Mouse (Mus musculus) heart, adult 2 months (tissue): ENCODE measurements at regions not wholly inside any gene's neighbourhood (a gene's known extent, or its start where the extent isn't known, plus 50 kb on each side); places are given as distances from the start of the nearest gene placed in this dataset.

Experiments
- DNase-seq, 2 experiments: peaks; one replicate each; pipeline ENCODE4 v3.0.0; 2021
- H3K27ac ChIP-seq: fragments of 200-600 bp; 2 replicates; pipeline ENCODE4 v1.8.1; 2022
- H3K27me3 ChIP-seq: fragments of 200-500 bp; 2 replicates; pipeline ENCODE4 v1.6.1; 2012; ENCODE audit warnings: mild to moderate bottlenecking, low read length, inconsistent platforms, mixed read lengths; ENCODE audit not compliant: control insufficient read depth, insufficient read depth
- H3K36me3 ChIP-seq: fragments of 200-500 bp; 2 replicates; pipeline ENCODE4 v1.6.1; 2012; ENCODE audit warnings: low read length, inconsistent platforms; ENCODE audit not compliant: control insufficient read depth, insufficient read depth
- H3K4me1 ChIP-seq: fragments of 200-500 bp; 2 replicates; pipeline ENCODE4 v1.6.1; 2011; ENCODE audit warnings: low read length; ENCODE audit not compliant: control insufficient read depth, insufficient read depth
- H3K4me3 ChIP-seq: fragments of 200-600 bp; 2 replicates; pipeline ENCODE4 v1.8.1; 2022
- H3K79me2 ChIP-seq: fragments of 200-500 bp; replicated peaks from 2 replicates; pipeline ENCODE4 v1.6.1; 2012; ENCODE audit warnings: mild to moderate bottlenecking, inconsistent platforms, low read length, moderate library complexity, mixed read lengths; ENCODE audit not compliant: control insufficient read depth, insufficient read depth
- H3K9ac ChIP-seq: fragments of 200-500 bp; 2 replicates; pipeline ENCODE4 v1.6.1; 2012; ENCODE audit warnings: low read depth, mild to moderate bottlenecking, control low read depth, inconsistent platforms, low read length, mixed read lengths
- CTCF ChIP-seq: fragments of 200-600 bp; IDR thresholded peaks from 2 replicates; pipeline ENCODE4 v1.8.1; 2022; ENCODE audit warnings: antibody characterized with exemption, mild to moderate bottlenecking, moderate library complexity
- EP300 ChIP-seq: fragments of 200-500 bp; IDR thresholded peaks from 2 replicates; pipeline ENCODE4 v1.6.1; 2011; ENCODE audit warnings: low read depth, low read length, control low read depth; ENCODE audit not compliant: insufficient read depth
- POLR2A ChIP-seq: fragments of 200-500 bp; IDR thresholded peaks from 2 replicates; pipeline ENCODE4 v1.6.1; 2011; ENCODE audit warnings: mild to moderate bottlenecking, low read depth, low read length, control low read depth; ENCODE audit not compliant: insufficient read depth
- WGBS: fragments of 180-500 bp; shearing (Covaris S2); methylation state at CpG from one replicate; pipeline ENCODE4 v1.1.7; 2018; 5-methylcytosine and 5-hydroxymethylcytosine counted together
- intact Hi-C: fragments of 180-260 bp; cut with DNase I; formaldehyde crosslinking; loops from one replicate; pipeline ENCODE4 v1.15.1; 2025

GRCm38 (mm10) chr7:73037638-73038037, 337.7 kb upstream of the Rgma start:
- intact Hi-C loops, result loop anchor here (10.0 kb wide), 1 partner anchor 237 kb away; no protein-coding TSS in a partner anchor
- peak overlapping the region; percentile 60 for H3K27ac ChIP-seq
- H3K9ac ChIP-seq, result no peak overlapping the region
- no peak for DNase-seq
- no peak overlapping the region for H3K4me3 ChIP-seq
- peaks cover 6% of the 10 kb centered on the region for H3K4me1 ChIP-seq
- WGBS, result 92% methylated on average over 9 of the region's 9 CpGs
- H3K79me2 ChIP-seq, result no peaks in the 10 kb centered on the region
- TF ChIP-seq POLR2A (no peak), CTCF (no peak), EP300 (no peak)
- no peaks in the 10 kb centered on the region for H3K36me3 ChIP-seq
- no peaks in the 10 kb centered on the region for H3K27me3 ChIP-seq

GRCm38 (mm10) chr7:73039921-73040320, 335.4 kb upstream of the Rgma start:
- intact Hi-C loops, result loop anchor here (10.0 kb wide), 1 partner anchor 235 kb away; no protein-coding TSS in a partner anchor

GRCm38 (mm10) chr7:73044316-73044715, 331.0 kb upstream of the Rgma start:
- no peak for TF ChIP-seq POLR2A
- no peak for TF ChIP-seq CTCF
- no peak for TF ChIP-seq EP300
- no peak overlapping the region for H3K9ac ChIP-seq
- no peaks in the 10 kb centered on the region for H3K27me3 ChIP-seq
- no peaks in the 10 kb centered on the region for H3K79me2 ChIP-seq
- no peaks in the 10 kb centered on the region for H3K4me1 ChIP-seq
- no peak overlapping the region for H3K27ac ChIP-seq
- no peak overlapping the region for H3K4me3 ChIP-seq
- intact Hi-C loops, result no loop called here
- no peaks in the 10 kb centered on the region for H3K36me3 ChIP-seq
- 68% methylated on average over 3 of the region's 3 CpGs for WGBS
- no peak for DNase-seq

More at GRCm38 (mm10) chr7:73039921-73040320, 335.4 kb upstream of the Rgma start:
- H3K36me3 ChIP-seq, result no peaks in the 10 kb centered on the region
- H3K4me1 ChIP-seq, result peaks cover 6% of the 10 kb centered on the region
- H3K27ac ChIP-seq, result no peak overlapping the region
- H3K9ac ChIP-seq, result no peak overlapping the region
- no peaks in the 10 kb centered on the region for H3K79me2 ChIP-seq
- WGBS, result 68% methylated on average over 4 of the region's 4 CpGs
- TF ChIP-seq EP300 (no peak), CTCF (no peak), POLR2A (no peak)
- H3K4me3 ChIP-seq, result no peak overlapping the region
- peak; percentile 31 to 35 for DNase-seq
- no peaks in the 10 kb centered on the region for H3K27me3 ChIP-seq

DNA sequence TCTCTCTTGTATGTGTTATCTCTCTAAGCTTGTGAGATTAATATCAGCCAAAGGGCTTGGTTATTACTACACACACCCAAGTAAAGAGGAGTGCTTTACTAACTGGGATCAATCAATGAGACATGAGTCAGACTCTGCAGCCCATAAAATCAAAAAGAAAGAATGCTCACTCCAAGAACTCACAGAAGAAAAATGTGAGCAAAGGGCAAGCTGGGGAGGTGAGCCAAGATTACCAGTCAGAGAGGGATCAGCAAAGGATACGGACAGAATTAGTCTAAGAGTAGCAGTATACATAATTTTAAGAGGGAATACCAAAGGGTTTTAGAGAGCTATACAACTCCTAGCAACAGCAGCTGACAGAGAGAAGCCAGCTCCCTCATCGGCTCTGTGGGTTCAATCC, 319.4 kb upstream of the Rgma start:
- no peak for DNase-seq
- WGBS, result 90% methylated on average over 2 of the region's 2 CpGs
- no peak for TF ChIP-seq CTCF
- no peak for TF ChIP-seq EP300
- TF ChIP-seq POLR2A, result no peak
- no peak overlapping the region for H3K9ac ChIP-seq
- no peak overlapping the region for H3K27ac ChIP-seq
- H3K27me3 ChIP-seq, result no peaks in the 10 kb centered on the region
- H3K4me1 ChIP-seq, result no peaks in the 10 kb centered on the region
- intact Hi-C loops, result no loop called here
- H3K36me3 ChIP-seq, result no peaks in the 10 kb centered on the region
- no peaks in the 10 kb centered on the region for H3K79me2 ChIP-seq
- no peak overlapping the region for H3K4me3 ChIP-seq

- H3K79me2 ChIP-seq, result no peaks in the 10 kb centered on the region
- H3K27me3 ChIP-seq, result no peaks in the 10 kb centered on the region
- 85% methylated on average over 3 of the region's 3 CpGs for WGBS
- H3K4me3 ChIP-seq, result no peak overlapping the region
- no peaks in the 10 kb centered on the region for H3K36me3 ChIP-seq
- no peak overlapping the region for H3K9ac ChIP-seq
- TF ChIP-seq CTCF (no peak), EP300 (no peak)
- no peaks in the 10 kb centered on the region for H3K4me1 ChIP-seq
- intact Hi-C loops, result no loop called here
- DNase-seq, result no peak
- no peak overlapping the region for H3K27ac ChIP-seq
These were observed 311.8 kb upstream of the Rgma start for GRCm38 (mm10) chr7:73063556-73063955.

- TF ChIP-seq CTCF (no peak), EP300 (no peak), POLR2A (no peak)
- intact Hi-C loops, result no loop called here
- 80% methylated on average over 1 of the region's 1 CpGs for WGBS
These were observed 306.8 kb upstream of the Rgma start for GRCm38 (mm10) chr7:73068534-73068933.

More at GRCm38 (mm10) chr7:73068534-73068933, 306.8 kb upstream of the Rgma start:
- Histone ChIP-seq H3K4me3 (no peak overlapping the region), H3K4me1 (no peaks in the 10 kb centered on the region; the same call in 1 of the 2 replicates), H3K27ac (no peak overlapping the region), H3K9ac (no peak overlapping the region), H3K27me3 (no peaks in the 10 kb centered on the region), H3K36me3 (no peaks in the 10 kb centered on the region), H3K79me2 (no peaks in the 10 kb centered on the region)
- no peak for DNase-seq
